Mouse (Mus musculus) CH12.LX (cell line): ENCODE results near the gene Aunip.
A peak's percentile ranks its signal among the peaks of the same experiment; 100 is the strongest.

Source experiments
- BHLHE40 ChIP-seq: IDR thresholded peaks from 2 replicates; pipeline ENCODE4 v1.6.1; 2011; ENCODE audit warnings: mild to moderate bottlenecking, low read depth, low read length, improper control_type of control experiment
- CTCF ChIP-seq, 2 experiments: IDR thresholded peaks in 1 of 2; conservative IDR thresholded peaks in 1 of 2; 2 replicates each; pipeline ENCODE4 v1.5.1; 2011 to 2012; ENCODE audit warnings: low read depth in 2 of 2, low read length in 2 of 2, improper control_type of control experiment in 1 of 2, inconsistent platforms in 1 of 2, mild to moderate bottlenecking in 1 of 2, moderate library complexity in 1 of 2
- E2F4 ChIP-seq: IDR thresholded peaks from 2 replicates; pipeline ENCODE4 v1.6.1; 2011; ENCODE audit warnings: low read depth, low read length, improper control_type of control experiment; ENCODE audit not compliant: insufficient replicate concordance
- EP300 ChIP-seq: IDR thresholded peaks from 2 replicates; pipeline ENCODE4 v1.6.1; 2011; ENCODE audit warnings: low read length, improper control_type of control experiment
- POLR2AphosphoS2 ChIP-seq: IDR thresholded peaks from 2 replicates; pipeline ENCODE4 v1.6.1; 2011; ENCODE audit warnings: low read depth, low read length, improper control_type of control experiment

DNA sequence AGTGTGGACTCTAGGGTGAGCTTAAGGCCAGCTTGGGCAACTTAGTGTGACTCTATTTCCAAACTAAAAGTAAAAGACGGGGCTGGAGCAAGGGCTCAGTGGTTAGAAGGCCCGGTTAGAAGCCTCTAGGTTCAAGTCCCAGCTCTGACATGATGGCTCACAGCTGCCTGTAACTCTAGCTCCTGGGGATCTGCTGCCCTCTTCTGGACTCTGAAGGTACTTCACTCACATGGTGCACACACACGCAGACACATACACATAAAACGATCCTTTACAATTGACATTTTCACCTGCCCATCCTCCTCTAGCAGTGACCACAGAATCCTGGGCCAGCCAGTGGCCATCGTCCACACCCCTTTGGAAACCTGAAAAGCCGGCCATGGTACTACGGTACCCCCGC lies 39.1 kb downstream of the Aunip start:
- TF ChIP-seq POLR2AphosphoS2 (no peak), E2F4 (no peak), CTCF (conservative IDR thresholded peaks at IDR 0.05 in 1 of 2, IDR thresholded peaks at IDR 0.05 in 1 of 2; ENCODE audit: low read depth in 2 of 2, low read length in 2 of 2) (0 out of 4 replicates have a peak, but pooled peaks of 1 of the 2 experiments have one; percentile 5), EP300 (no peak), BHLHE40 (no peak)
